Mouse (Mus musculus) forelimb bud, embryonic 11.5 days (tissue): Measurements from ENCODE around the gene Fam71e2.

Experiments used
- DNase-seq: peaks from one replicate; pipeline ENCODE4 v3.0.0-alpha.2; 2012; ENCODE audit warnings: low read depth, low spot score

Gene Fam71e2

GRCm38 (mm10) chr7:4777851-4778637 lies 6.9 kb upstream of the Fam71e2 start:
- no peak for DNase-seq

- DNase-seq: peak; percentile 74
Measured at GRCm38 (mm10) chr7:4776861-4777830, 6.0 kb upstream of the Fam71e2 start.

- DNase-seq: no peak
Measured at GRCm38 (mm10) chr7:4776131-4776530, 5.0 kb upstream of the Fam71e2 start.

GRCm38 (mm10) chr7:4764946-4765710 lies 6.0 kb downstream of the Fam71e2 start:
- no peak for DNase-seq

GRCm38 (mm10) chr7:4759670-4760069 lies 11.4 kb downstream of the Fam71e2 start:
- DNase-seq: no peak

GRCm38 (mm10) chr7:4752821-4753570 lies 18.1 kb downstream of the Fam71e2 start, which contains the start of gene Cox6b2:
Cox6b2 (minus strand) TSS chr7:4753094.
- peak; percentile 87 for DNase-seq

- DNase-seq: peak; percentile 61
Measured at GRCm38 (mm10) chr7:4751971-4752820, 18.9 kb downstream of the Fam71e2 start.

- no peak for DNase-seq
Measured at GRCm38 (mm10) chr7:4749169-4749568, 21.9 kb downstream of the Fam71e2 start.

- DNase-seq: no peak
Measured at GRCm38 (mm10) chr7:4748321-4748720, 22.8 kb downstream of the Fam71e2 start.

GRCm38 (mm10) chr7:4747156-4747899 lies 23.8 kb downstream of the Fam71e2 start:
- DNase-seq: no peak

- DNase-seq: no peak
Measured at GRCm38 (mm10) chr7:4746326-4746980, 24.6 kb downstream of the Fam71e2 start.

- DNase-seq: no peak
Measured at GRCm38 (mm10) chr7:4744886-4745285, 26.2 kb downstream of the Fam71e2 start.

- DNase-seq: no peak
Measured at GRCm38 (mm10) chr7:4743354-4743753, 27.7 kb downstream of the Fam71e2 start.

- DNase-seq: no peak
Measured at GRCm38 (mm10) chr7:4742482-4742819, 28.7 kb downstream of the Fam71e2 start.

GRCm38 (mm10) chr7:4741672-4742481 lies 29.2 kb downstream of the Fam71e2 start:
- DNase-seq: no peak

GRCm38 (mm10) chr7:4741151-4741550 lies 30.0 kb downstream of the Fam71e2 start:
- no peak for DNase-seq

GRCm38 (mm10) chr7:4740309-4740727 lies 30.8 kb downstream of the Fam71e2 start:
- DNase-seq: no peak
